Mouse (Mus musculus) gastrocnemius, postnatal 25 days (tissue): Measurements from ENCODE around the gene Ttc7. TPM values are rescaled to one million over a fixed set of nuclear protein-coding genes. Genes with fewer than 3 reads are reported as not detected.

Experiments
- DNase-seq: peaks from one replicate; pipeline ENCODE4 v3.0.0; 2022
- total RNA-seq, 2 experiments: library from RNA; stranded (reverse); gene quantifications; 1 replicate in 1 of 2; 2 replicates in 1 of 2; pipeline ENCODE4 v1.2.3; 2021

Gene Ttc7
- total RNA-seq, 2 experiments from 2014 or later, result 7.1 to 8.4 TPM

DNA sequence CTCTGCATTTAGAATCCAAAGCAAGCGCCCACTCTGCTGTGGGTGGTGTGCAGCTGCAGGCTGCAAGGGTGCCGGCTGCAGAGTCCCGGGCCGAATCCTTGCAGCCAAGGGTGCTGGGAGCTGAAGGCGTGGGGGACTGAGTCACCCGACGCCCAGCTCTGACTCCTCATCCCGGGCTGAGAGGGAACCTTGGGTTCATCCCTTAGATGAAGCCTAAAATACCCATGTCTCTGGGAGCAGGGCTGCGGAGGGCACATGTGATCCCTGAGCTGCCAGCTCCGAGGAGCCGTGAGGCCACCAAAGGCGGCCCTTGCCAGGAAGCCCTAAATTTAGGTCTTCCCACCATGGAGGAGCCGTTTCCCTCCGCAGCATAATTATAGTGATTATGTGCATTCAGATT, 52.5 kb downstream of the Ttc7 start:
- DNase-seq, result no peak

DNA sequence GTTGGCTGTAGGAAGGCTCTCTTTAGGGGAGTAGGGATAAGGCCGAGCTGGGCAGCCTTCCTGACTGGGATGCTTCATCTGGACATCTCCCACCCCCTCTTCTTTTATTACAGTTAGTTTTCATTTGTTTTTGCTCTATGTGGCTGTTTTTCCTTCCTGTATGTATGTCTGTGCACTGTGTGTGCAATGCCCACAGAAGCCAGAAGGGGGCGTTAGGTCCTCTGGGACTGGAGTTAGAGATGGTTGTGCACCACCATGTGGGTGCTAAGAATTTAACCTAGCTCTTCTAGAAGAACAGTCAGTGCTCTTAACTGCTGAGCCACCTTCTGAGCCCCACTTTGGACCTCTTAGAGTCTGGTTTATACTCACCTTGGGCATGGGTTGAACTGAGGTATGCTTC, 53.0 kb downstream of the Ttc7 start:
- no peak for DNase-seq

DNA sequence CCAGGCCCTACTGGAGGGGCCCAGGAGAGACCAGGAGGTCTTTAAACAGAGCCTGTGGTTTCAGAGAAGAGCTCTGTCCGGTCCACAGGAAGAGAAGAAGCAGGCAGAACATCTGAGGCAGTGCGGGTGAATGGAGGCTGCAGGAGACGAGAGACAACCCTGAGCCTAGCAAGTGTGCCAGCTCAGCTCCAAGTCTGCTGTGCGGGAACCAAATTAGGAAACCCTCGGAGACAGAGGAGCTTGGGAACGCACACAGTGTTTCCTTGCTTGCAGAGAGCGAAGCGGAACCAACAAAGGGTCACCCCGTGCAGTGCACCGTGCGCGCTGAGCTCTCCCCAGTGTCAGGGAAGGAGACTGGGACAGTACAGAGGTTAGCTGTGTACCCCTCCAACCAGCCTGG, 54.2 kb downstream of the Ttc7 start:
- no peak for DNase-seq

DNA sequence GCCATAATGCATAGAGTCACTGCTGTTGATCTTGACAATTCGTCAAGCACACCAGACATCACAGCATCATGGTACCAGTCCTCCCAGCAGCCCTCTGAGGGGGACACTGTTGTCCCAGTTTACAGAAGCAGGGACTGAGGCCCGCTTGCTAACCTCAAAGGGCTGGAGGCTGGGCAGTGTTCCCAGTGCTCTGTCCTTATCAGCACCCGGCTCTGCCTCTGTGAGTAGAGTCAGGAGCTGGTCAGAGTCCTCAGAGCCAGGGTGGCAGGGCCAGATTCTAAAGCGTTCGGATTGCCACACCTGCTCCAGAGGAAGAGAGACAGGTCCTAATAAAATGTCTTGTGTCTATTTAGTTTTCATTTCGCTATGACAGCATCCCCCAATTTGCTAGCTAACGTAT, 55.0 kb downstream of the Ttc7 start:
- DNase-seq, result no peak

DNA sequence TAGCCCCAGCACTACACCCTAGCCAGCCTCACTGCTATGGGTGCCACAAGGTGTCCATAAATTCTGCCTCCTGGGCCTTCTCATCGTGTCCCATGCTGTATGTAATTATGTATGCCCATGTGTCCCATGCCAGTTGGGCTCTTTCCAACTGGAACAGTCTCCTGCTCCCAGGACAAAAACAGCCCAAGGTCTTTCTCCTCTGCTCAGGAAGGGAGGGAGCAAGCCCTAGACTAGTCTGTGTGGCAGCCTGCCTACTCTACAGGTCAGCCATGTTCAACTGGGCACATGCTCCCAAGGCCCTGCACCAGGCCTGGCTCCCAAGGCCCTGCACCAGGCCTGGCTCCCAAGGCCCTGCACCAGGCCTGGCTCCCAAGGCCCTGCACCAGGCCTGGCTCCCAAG, 56.4 kb downstream of the Ttc7 start:
- no peak for DNase-seq

DNA sequence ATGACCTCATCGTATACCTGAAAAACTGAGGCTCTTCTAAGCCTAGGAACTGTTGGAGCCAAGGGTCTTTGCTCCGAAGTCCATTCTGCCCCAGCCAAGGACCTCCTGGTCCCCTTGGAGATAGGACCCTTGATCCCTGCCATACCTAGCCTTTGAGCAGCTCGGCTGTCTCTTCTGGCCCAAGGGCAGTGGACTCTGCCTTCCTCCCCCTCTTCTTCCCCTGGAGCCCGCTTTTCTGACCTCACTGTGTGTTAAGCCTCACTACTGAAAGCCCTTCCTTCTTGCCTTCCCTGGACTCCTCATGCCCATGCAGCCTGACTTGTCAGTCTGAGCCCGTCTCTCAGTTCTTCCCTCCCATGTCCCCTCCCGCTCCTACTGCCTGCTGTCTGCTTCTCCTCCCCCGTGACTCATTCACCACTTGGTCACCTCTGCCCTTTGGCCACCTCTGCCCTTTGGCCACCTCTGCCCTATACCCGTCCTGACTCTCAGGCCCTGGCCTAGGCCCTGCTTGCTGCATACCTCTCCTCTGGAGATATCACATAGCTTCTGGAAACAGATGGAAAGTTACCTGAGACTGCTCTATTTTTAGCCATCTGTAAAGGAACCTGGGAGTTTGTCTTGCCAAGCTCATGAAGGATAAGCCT, 60.5 kb downstream of the Ttc7 start:
- peak; percentile 70 for DNase-seq

DNA sequence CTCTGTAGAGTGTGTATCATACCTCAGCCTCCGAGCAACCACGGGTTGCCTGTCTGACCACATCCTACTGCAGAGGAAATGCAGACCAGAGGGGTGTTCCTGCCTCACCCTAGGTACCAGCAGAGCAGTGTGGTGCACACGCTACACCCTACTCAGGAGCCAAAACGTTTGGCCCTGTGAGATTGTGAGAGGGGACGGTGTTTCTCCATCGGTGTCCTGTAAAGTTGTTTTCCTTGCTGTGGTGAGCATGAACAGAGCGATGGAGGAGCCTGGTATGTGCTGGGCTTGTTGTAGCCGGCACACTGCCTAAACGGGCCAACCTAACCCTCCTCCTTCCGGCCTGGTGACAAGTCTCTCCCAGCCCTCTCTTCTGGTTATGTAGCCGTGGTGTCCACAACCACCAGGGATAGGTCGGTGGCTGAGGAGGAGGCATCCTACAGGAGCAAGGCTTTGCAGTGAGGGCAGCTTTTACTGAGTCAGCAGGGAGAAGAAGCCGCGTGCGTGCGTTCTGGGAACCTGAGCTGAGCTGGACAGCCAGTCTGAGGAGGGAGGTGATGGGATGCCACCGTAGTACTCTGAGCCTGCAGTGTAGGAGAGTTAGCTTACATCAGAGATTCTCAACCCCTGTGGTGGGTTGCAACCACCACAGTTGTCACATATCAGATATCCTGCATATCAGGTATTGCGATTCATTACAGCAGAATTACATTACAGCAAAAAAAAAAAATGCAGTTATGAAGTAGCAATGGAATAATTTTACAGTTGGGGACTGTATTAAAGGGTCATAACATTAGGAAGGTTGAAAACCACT, 62.0 kb downstream of the Ttc7 start:
- peak; percentile 68 for DNase-seq

DNA sequence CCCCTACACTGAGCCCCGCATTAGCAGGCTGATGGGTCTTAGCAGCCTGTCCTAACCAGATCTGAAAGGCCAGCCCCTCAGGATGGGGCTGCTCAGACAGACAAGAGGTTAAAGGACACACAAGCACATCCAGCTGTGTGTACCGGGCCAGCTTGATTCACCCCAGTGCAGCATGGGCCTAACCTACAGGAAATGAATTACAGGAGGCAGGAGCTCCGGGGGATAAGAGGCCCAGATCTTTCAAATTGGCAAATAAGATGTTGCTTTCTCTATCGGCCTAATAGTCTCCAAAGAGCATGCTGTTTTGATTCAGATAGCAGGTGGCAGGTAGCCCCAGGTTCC, 62.5 kb downstream of the Ttc7 start:
- DNase-seq, result no peak

DNA sequence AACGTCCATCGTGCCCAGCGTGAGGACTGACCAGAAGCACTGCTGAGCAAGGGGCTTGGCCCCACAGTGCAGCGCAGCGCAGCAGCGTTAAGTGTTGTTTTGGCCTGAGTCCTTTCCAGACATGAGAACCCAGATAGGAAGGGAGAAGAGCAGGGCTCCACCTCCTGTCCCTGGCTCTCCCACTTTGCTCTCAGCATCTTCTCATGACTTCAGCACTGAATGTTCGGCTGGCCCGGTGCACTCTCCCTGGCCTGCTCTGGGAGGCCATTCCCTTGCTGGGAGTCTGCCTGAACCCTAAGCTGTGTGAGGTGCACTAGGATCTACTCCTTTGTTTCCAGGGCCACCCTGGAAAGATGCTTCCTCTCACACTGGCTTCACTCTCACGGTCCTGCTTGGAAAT, 65.7 kb downstream of the Ttc7 start:
- DNase-seq, result no peak

DNA sequence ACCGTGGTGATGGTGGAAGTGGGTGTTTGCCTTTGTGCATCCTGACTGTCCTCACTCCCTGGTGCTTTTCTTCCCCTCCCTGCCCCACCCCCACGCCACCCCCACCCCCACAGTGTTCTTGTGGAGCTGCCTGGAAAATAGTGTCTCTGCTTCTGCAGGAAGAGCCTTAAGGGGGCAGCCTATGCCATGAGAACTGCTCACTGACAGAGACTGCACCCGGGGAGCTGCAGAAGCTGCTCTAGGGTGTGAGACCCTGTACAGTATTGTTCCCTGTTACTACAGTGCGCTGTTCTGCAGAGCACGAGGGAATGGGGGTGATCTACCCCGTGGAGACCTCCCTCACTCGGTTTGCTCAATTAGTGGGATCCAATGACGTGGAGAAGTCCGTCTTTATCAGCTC, 66.4 kb downstream of the Ttc7 start:
- DNase-seq, result no peak

DNA sequence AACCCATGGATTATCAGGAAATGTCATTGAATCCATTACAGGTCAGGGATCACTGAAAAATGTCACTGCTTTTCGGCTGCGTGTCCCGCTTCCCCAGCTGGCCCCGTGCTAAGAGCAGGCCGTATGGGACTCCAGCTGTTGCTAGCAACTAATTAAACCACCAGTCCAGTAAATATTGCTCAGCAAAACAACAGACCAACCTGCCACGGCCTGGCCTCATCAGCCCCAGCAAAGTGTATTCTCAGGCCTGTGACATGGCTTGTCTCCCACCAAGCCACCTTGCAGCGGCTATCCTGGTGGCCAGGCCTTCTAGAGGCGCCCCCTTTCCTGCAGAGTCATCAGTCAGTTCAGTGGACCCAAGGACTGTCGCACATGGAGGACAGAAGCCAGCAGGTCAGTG, 66.9 kb downstream of the Ttc7 start:
- no peak for DNase-seq

DNA sequence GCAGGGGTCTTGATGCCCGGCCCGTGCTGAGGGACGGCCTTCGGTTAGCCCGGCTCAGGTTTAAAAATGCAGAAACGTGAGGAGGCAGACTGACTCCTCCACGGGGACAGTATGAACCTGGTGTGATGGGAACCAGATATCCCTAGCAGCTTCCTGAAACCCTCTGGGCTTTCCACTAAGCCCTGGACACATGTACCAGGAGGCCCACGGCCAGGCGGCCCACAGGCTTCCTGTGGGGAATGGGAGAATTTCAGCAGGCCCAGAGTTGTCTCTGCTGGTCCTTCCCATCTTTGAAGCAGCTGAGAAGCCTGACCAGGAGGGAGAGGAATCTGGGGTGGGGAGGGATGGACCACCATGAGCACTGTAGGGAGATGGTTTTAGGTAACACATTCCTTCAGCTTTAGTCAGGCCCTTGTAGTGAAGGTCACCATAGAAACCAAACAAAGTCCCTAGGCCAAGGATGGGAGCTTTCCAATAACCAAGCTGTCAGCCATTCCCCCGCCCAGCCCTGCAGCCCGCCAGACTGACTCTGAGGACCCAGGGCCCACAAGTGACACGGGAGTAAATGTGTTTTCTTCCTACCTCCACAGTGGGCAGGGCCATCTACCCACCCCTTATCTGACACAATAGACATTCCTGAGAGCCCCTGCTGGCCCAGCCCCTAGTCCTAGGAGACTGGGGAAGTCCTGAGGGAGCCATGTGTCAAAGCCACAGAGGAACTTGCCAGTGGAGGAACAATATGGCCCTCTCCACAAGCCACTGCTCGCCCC, 68.0 kb downstream of the Ttc7 start:
- peak; percentile 63 for DNase-seq

DNA sequence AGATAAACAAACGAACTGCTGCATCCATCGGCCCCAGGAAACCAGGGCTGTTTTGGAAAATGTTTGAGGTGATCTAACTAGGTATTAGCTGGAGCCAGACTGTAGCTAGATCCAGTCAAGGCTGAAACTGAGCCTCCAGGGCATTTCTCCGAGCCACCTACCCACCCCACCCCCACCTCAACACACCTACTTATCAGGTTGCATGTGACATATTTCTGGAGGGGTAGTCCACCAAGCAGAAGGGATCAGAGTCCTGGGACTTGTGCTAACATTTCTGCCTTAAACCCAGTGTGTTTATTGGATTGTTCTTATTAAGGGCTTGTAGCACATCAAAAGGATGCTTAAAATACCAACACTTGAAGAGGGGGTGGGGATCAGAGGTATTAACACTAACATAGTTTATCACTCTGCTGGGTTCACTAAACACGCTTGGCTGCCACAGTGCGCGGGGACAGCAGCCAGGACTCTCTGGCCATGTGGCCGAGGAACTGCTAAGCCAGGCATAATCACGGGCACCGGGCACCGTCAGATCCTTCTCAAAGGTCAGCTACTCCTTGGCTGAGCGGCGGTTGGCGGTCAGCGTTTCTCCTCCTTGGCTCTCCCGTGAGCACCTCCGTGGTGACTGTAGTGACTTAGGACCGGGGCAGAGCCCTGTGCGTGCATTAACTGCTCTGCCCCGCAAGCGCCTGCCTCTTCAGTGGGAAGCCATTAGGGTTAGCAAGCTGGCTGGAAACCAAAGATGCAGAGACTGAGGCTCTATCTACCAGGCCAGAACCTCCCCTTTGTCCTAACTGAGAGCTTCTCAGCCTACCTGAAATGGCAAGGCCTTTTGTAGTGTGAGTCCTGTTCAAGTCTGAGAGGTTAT, 68.8 kb downstream of the Ttc7 start:
- DNase-seq, result peak; percentile 89

DNA sequence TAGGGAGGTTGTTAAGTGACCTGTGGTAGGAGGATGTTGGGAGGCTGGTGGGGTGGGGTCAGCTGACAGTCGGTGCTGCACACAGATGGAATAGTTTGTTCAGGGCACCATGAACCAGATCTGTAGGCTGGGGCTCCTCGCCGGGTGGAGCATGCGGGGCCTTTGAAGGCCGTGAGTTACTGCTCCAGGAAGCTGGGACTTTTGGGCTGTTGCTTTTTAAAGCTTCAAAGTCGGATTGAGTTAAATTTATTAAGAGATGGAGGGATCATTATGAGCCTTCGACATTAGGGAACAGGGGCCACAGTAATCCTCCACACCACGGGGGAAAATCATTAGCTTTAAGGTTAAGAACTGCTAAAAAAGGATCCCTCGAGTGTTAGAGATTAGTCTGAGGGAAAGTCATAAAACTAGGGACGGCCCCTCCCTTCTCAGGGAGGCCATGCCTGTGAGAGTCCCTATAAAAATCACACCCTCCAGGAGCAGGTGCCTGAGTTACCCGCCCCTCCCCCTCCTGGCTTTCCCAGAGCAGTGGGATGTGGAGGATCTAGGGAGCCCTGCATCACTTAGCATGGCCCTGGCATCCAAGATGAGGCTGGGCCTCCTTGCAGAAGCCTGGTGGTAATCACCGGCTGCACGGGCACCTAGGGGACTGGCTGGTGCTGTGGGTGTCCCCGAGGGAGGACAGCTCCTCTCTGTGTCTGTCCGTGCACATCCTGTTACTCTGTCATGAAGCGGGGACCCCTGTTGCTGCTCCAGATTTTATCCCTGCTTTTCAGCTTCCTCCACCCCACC, 69.6 kb downstream of the Ttc7 start:
- DNase-seq, result no peak

DNA sequence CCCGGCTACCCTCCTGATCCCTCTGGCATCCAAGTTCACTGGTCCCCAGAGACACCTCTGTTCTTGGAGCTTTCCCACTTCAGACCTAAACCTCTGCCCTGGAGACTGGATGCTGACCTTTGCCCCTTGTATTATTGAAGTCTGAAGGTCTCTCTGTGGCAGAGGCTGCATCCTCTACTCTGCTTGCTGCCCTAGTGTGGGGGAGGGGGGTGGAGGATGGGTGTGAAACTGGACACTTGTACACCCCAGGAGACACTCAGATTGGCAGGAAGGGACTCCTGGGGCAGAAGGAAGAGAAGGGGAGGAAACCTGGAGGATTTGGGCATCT, 70.2 kb downstream of the Ttc7 start:
- no peak for DNase-seq

DNA sequence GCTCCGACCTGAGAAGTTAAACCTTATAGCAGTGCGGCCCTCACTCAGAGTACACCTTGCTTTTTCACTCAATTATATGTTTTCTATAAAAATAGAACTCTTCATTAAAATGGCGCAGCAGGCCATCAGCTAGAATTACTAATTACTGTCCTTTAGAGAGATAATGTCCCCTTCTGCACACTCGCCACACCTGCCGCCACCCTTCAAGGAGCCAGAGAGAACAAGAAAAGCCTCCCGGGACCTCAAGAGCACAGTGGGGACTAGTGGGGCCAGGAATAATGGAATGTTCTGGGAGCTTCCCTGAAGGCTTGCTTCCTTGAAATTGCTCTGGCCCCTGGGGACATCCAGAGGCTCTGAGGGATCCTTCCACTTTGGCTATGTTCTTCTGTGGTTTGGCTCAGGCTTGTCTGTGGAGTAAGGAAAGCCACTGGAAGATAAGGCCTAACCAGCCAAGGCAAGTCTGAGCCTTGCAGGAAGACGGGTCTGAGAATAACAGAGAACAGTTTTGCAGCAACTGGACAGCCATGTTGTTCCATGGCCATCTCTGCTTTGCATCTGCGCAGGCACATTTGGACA, 71.1 kb downstream of the Ttc7 start:
- DNase-seq, result no peak

DNA sequence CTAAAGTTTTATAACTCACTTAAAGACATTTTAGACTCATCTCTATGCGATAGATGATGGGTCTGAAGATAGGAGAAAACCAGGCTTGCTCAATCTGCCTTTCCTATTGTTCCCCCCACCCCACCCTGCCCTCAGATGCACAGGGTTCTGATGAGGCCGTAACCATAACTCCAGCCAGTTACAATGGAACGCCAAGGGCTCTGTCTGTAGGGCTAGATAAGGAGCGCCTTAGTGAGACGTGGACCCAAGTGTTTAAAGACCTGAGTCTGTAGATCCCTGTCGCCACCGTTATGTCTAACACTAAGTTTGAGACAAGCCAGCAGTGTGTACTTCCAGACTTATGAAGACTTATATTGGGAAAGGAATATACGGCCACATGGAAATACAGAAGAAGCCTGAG, 72.8 kb downstream of the Ttc7 start:
- DNase-seq, result no peak

DNA sequence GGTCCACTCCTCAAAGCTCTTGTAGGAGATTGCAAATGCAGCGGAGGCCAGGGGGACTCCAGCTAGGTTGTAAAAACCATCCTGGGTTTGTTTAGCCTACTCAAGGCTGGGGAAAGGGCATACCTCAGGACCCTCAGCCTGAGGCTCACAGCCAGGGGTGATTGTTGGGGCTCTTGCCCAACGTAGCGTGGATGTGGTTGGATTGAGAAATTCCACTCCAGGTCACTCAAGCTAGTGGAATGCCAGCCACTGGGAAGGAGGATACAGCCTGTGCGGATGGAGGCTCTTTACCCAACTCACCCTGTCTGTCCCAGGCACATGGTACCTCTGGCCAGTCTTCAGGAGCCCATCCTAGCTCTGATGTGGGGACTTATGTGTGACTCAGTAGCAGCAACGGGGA, 73.6 kb downstream of the Ttc7 start:
- DNase-seq, result no peak

DNA sequence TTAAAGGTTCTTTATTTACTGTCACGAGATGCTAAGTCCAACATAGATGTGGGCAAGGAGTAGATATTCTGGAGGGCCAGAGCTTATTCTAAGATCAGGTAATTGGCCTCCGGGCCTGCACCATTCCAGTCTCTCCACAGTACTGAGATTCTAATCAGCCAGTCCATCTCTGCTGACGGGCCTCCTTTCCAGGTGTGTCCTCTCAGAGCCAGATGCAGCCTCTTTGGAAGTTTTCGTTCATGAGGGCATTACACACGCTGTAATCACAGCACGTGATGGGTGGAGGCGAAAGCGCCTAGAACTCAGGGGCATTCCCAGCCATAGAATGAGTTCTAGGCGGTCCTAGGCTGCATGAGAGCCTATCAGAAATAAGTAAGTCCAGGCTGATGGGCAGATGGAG, 74.8 kb downstream of the Ttc7 start:
- DNase-seq, result no peak

DNA sequence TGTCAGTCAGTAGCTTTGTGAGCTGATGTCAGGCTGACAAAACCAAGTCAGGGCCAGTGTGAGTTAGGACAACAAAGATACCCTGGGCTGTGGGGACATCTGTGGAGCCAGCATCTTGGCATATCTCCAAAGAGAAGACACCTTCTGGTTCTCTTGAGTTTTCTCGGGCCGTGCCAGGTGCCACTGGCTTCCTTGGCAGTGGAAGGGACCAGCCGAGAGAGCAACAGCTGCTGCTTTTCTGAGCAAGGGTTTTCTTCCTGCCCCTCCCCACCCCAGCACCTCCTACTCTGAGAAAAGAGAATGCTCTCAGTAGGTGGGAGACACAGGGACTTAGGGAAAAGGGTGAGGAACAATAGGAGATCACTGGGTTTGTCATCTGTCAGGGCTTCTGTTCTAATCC, 78.4 kb downstream of the Ttc7 start:
- no peak for DNase-seq

DNA sequence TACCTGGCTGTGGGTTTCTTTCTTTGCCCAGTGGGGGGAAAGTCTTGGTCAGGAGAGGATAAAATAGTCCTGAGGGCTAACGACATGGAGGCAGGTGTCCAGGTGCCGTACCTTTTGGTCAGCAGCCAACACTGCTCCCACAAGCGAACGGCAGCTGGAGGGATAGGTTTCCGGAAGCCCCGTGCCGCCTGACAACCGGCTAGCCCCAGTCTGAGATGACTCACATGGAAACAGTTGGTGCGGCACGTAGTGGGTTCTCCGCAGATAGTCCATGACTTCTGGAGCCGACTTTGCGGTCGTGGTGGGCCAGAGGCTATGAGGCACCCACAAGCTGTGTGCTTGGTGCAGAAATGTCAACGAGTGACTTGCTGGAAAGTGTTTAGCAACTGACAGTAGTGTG, 81.4 kb downstream of the Ttc7 start:
- no peak for DNase-seq
